Mouse (Mus musculus) CD4-positive naive resting alpha-beta T cell, adult 76 days (primary cell): ENCODE results near the gene Notch2. TPM values are rescaled to one million over a fixed set of nuclear protein-coding genes. Genes with fewer than 3 reads are reported as not detected.

Experiments used
- total RNA-seq: library from RNA; stranded (reverse); gene quantifications from one replicate; pipeline ENCODE4 v1.2.4, GENCODE M21; 2023

Gene Notch2
- total RNA-seq: 67.7 TPM

GRCm38 (mm10) chr3:98013401-98014281, at the start of gene Notch2:
TSS of gene Notch2 (plus strand) at chr3:98013527.

GRCm38 (mm10) chr3:98160330-98160729, 147.0 kb downstream of the Notch2 start, which contains the start of gene Adam30:
TSS of gene Adam30 (plus strand) at chr3:98160630.

Other genes with a start within 250 kb of the Notch2 start
- gene Pde4dip, start 124.8 kb upstream of the Notch2 start, total RNA-seq: 20.4 TPM
- gene Sec22b, start 112.3 kb upstream of the Notch2 start, total RNA-seq: 73.3 TPM
- 1.7 TPM for gene Adam30, start 147.1 kb downstream of the Notch2 start, total RNA-seq
- not detected for gene Reg4, start 208.6 kb downstream of the Notch2 start, total RNA-seq